Mouse (Mus musculus): ENCODE data around the gene Cacnb4. TPM values are rescaled to one million over a fixed set of nuclear protein-coding genes. Genes with fewer than 3 reads are reported as not detected.

The Cacnb4 gene
- polyA plus RNA-seq, 1 experiment from 2014 or later, result 1.1 TPM

GRCm38 (mm10) chr2:52576546-52576945 is 100.1 kb downstream of the Cacnb4 start:
- H3K27ac ChIP-seq, result no peak overlapping the region
- 100% methylated on average over 2 of the region's 2 CpGs for WGBS (ENCODE audit: missing documents)
- H3K36me3 ChIP-seq (ENCODE audit: inconsistent target), result no peaks in the 10 kb centered on the region
- no peaks in the 10 kb centered on the region for H3K79me2 ChIP-seq (ENCODE audit: inconsistent target)
- H3K4me3 ChIP-seq (ENCODE audit: inconsistent target), result no peak overlapping the region

DNA sequence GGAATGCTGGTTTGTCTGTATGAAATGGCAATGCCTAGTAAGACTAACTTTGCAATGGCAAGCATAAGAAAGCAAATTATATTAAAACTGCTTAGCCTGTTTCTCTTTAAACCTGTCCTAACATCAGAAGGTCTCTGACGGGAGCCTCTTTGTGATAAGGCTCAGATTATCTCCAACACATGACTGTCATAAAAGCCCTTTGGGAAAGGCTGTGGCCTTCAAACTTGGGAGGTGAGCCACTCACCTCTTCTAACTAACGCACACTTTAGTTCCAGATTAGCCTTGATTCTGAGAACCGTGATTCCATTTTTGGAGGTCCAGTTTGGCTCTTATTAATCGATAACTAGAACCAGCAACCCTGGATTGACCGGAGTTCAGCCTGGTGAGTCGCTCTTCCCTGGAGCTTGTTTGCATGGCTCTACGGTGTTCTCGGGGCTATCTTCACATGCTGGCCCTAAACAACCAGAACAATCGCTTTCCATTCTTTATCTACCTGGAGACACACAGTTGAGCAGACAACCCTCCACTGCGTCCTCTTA is 100.9 kb downstream of the Cacnb4 start:
- Histone ChIP-seq H3K79me2 (ENCODE audit: inconsistent target) (no peaks in the 10 kb centered on the region), H3K27ac (no peak overlapping the region), H3K36me3 (ENCODE audit: inconsistent target) (no peaks in the 10 kb centered on the region), H3K4me3 (ENCODE audit: inconsistent target) (no peak overlapping the region)
- WGBS (ENCODE audit: missing documents), result 91% methylated on average over 10 of the region's 10 CpGs

- no peak overlapping the region for H3K4me3 ChIP-seq (ENCODE audit: inconsistent target)
- H3K27ac ChIP-seq, result no peak overlapping the region
- WGBS (ENCODE audit: missing documents), result 78% methylated on average over 3 of the region's 3 CpGs
Measured at GRCm38 (mm10) chr2:52574929-52575328, 101.7 kb downstream of the Cacnb4 start.

GRCm38 (mm10) chr2:52572221-52572620 is 104.4 kb downstream of the Cacnb4 start:
- WGBS (ENCODE audit: missing documents), result 88% methylated on average over 5 of the region's 6 CpGs

More at GRCm38 (mm10) chr2:52574929-52575328, 101.7 kb downstream of the Cacnb4 start:
- H3K36me3 ChIP-seq (ENCODE audit: inconsistent target), result no peaks in the 10 kb centered on the region
- no peaks in the 10 kb centered on the region for H3K79me2 ChIP-seq (ENCODE audit: inconsistent target)

GRCm38 (mm10) chr2:52571339-52571968 is 105.2 kb downstream of the Cacnb4 start:
- Histone ChIP-seq H3K36me3 (ENCODE audit: inconsistent target) (no peaks in the 10 kb centered on the region), H3K4me3 (ENCODE audit: inconsistent target) (no peak overlapping the region), H3K79me2 (ENCODE audit: inconsistent target) (no peaks in the 10 kb centered on the region), H3K27ac (no peak overlapping the region)
- WGBS (ENCODE audit: missing documents), result 34% methylated on average over 13 of the region's 13 CpGs

More at GRCm38 (mm10) chr2:52572221-52572620, 104.4 kb downstream of the Cacnb4 start:
- H3K27ac ChIP-seq, result no peak overlapping the region
- H3K4me3 ChIP-seq (ENCODE audit: inconsistent target), result no peak overlapping the region
- no peaks in the 10 kb centered on the region for H3K79me2 ChIP-seq (ENCODE audit: inconsistent target)
- H3K36me3 ChIP-seq (ENCODE audit: inconsistent target), result no peaks in the 10 kb centered on the region

- no peak overlapping the region for H3K27ac ChIP-seq
- 82% methylated on average over 5 of the region's 5 CpGs for WGBS (ENCODE audit: missing documents)
- no peak overlapping the region for H3K4me3 ChIP-seq (ENCODE audit: inconsistent target)
Measured at GRCm38 (mm10) chr2:52570781-52571180, 105.8 kb downstream of the Cacnb4 start.

DNA sequence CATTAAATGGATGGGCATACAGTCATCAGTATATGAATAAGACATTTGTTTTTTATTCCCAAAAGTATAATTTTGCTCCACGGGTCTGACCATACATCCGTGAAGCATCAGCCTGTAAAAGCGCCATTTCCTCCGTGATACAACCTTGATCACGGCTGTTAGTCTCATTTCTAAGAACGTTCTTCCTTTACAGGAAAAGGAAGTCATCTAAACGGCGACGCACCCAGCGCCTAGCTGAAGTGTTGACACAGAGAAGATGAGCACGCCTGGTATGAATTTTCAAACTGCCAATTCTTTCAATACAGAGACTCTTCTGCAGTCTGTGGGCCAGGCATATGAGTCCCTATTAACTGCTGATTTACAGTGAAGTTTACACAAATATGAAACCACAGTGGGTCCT is 106.5 kb downstream of the Cacnb4 start:
- WGBS (ENCODE audit: missing documents), result 7% methylated on average over 11 of the region's 11 CpGs
- H3K27ac ChIP-seq, result no peak overlapping the region
- H3K36me3 ChIP-seq (ENCODE audit: inconsistent target), result no peaks in the 10 kb centered on the region

More at GRCm38 (mm10) chr2:52570781-52571180, 105.8 kb downstream of the Cacnb4 start:
- Histone ChIP-seq H3K79me2 (ENCODE audit: inconsistent target) (no peaks in the 10 kb centered on the region), H3K36me3 (ENCODE audit: inconsistent target) (no peaks in the 10 kb centered on the region)

GRCm38 (mm10) chr2:52568131-52568530 is 108.5 kb downstream of the Cacnb4 start:
- H3K27ac ChIP-seq, result no peak overlapping the region
- 95% methylated on average over 3 of the region's 3 CpGs for WGBS (ENCODE audit: missing documents)
- H3K36me3 ChIP-seq (ENCODE audit: inconsistent target), result no peaks in the 10 kb centered on the region
- H3K79me2 ChIP-seq (ENCODE audit: inconsistent target), result no peaks in the 10 kb centered on the region
- H3K4me3 ChIP-seq (ENCODE audit: inconsistent target), result no peak overlapping the region

More for the DNA sequence above, 106.5 kb downstream of the Cacnb4 start:
- H3K4me3 ChIP-seq (ENCODE audit: inconsistent target), result no peak overlapping the region
- no peaks in the 10 kb centered on the region for H3K79me2 ChIP-seq (ENCODE audit: inconsistent target)

DNA sequence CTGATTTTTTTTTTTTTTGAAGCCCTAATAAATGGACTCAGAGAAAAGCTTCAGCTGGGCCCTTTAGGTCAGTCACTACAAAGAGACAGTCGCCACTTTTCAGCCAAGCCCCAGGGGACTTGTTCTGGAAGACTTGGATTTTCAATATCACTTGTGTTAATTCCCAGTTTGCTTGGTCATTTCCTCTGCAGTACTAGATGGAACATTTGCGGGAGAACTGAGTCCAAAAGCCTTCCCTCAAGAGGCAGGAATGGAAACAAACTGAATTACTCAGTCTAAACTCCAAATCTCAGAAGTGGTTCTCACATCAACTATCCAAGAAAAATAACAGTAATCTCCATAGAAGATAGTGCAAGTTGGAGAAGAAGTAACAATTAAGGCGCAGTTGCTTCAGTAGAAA is 109.2 kb downstream of the Cacnb4 start:
- Histone ChIP-seq H3K4me3 (ENCODE audit: inconsistent target) (no peak overlapping the region), H3K36me3 (ENCODE audit: inconsistent target) (no peaks in the 10 kb centered on the region), H3K79me2 (ENCODE audit: inconsistent target) (no peaks in the 10 kb centered on the region), H3K27ac (no peak overlapping the region)
- WGBS (ENCODE audit: missing documents), result 97% methylated on average over 3 of the region's 3 CpGs

DNA sequence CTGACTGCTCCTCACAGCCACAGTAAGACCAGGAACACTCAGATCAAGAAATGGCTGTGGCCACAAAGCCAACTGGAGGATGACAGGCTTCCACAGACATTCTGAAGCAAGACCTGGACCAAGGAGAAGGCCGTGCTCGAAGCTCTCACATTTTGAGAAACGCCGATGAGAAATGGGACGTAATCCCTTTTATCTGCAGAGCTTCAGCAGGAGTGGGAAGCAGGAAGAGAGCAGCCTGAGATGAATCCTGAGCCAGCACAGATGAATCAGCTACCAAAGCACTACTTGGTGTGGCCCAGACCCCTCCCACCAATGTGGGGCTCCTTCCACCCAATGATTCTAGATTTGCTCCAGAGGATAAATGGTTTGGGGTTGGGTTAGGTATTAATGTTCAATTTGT is 113.4 kb downstream of the Cacnb4 start:
- WGBS (ENCODE audit: missing documents), result 94% methylated on average over 5 of the region's 5 CpGs
- H3K4me3 ChIP-seq (ENCODE audit: inconsistent target), result no peak overlapping the region
- no peaks in the 10 kb centered on the region for H3K36me3 ChIP-seq (ENCODE audit: inconsistent target)
- H3K79me2 ChIP-seq (ENCODE audit: inconsistent target), result no peaks in the 10 kb centered on the region
- H3K27ac ChIP-seq, result no peak overlapping the region

- H3K27ac ChIP-seq, result no peak overlapping the region
- WGBS (ENCODE audit: missing documents), result 92% methylated on average over 3 of the region's 3 CpGs
- H3K4me3 ChIP-seq (ENCODE audit: inconsistent target), result no peak overlapping the region
Measured at GRCm38 (mm10) chr2:52562356-52562755, 114.3 kb downstream of the Cacnb4 start.

DNA sequence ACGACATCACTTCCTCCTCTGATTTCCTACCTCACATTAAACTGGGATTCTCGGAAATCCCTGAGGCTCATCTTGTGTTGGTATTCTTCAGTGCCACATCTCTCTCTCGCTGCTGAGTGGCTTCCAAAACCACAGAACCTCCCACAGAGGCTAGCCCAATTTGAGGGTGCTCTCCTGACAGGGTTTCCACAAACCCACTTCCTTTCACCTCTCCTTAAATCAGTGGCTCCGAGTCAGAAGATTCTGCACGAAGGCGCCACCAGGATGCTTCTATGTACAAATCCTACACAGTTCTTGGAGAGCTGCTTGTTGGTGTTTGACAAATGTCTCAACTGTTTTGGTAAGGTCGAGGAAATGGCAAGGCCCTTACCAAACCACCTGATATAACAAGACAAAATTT is 115.5 kb downstream of the Cacnb4 start:
- Histone ChIP-seq H3K79me2 (ENCODE audit: inconsistent target) (no peaks in the 10 kb centered on the region), H3K4me3 (ENCODE audit: inconsistent target) (no peak overlapping the region), H3K36me3 (ENCODE audit: inconsistent target) (no peaks in the 10 kb centered on the region), H3K27ac (no peak overlapping the region)
- WGBS (ENCODE audit: missing documents), result 32% methylated on average over 7 of the region's 7 CpGs

More at GRCm38 (mm10) chr2:52562356-52562755, 114.3 kb downstream of the Cacnb4 start:
- Histone ChIP-seq H3K36me3 (ENCODE audit: inconsistent target) (no peaks in the 10 kb centered on the region), H3K79me2 (ENCODE audit: inconsistent target) (no peaks in the 10 kb centered on the region)

DNA sequence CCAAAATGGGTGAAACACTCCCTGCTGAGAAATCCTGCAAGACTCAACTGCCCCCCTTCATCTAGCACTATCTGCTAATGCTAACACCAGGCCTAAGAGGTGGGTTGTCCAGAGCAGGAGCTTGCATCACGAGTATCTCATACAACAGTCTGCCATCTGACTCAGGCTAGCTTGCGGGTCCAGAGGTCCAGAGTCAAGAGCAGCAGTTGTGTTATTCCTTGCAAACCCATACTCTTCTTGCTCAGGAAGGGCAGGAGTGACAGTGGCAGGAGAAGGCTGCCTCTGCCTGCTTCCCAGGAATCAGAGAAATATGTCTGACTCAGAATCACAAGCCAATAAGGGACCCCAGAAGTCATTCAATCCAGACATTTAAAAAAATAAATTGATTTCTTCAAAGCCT is 116.4 kb downstream of the Cacnb4 start:
- WGBS (ENCODE audit: missing documents), result 100% methylated on average over 2 of the region's 2 CpGs
- no peak overlapping the region for H3K4me3 ChIP-seq (ENCODE audit: inconsistent target)
- no peaks in the 10 kb centered on the region for H3K79me2 ChIP-seq (ENCODE audit: inconsistent target)
- no peak overlapping the region for H3K27ac ChIP-seq
- H3K36me3 ChIP-seq (ENCODE audit: inconsistent target), result no peaks in the 10 kb centered on the region

- no peaks in the 10 kb centered on the region for H3K79me2 ChIP-seq (ENCODE audit: inconsistent target)
- WGBS (ENCODE audit: missing documents), result 54% methylated on average over 8 of the region's 8 CpGs
- H3K27ac ChIP-seq, result no peak overlapping the region
- H3K4me3 ChIP-seq (ENCODE audit: inconsistent target), result no peak overlapping the region
- no peaks in the 10 kb centered on the region for H3K36me3 ChIP-seq (ENCODE audit: inconsistent target)
Measured at GRCm38 (mm10) chr2:52558411-52558810, 118.2 kb downstream of the Cacnb4 start.

DNA sequence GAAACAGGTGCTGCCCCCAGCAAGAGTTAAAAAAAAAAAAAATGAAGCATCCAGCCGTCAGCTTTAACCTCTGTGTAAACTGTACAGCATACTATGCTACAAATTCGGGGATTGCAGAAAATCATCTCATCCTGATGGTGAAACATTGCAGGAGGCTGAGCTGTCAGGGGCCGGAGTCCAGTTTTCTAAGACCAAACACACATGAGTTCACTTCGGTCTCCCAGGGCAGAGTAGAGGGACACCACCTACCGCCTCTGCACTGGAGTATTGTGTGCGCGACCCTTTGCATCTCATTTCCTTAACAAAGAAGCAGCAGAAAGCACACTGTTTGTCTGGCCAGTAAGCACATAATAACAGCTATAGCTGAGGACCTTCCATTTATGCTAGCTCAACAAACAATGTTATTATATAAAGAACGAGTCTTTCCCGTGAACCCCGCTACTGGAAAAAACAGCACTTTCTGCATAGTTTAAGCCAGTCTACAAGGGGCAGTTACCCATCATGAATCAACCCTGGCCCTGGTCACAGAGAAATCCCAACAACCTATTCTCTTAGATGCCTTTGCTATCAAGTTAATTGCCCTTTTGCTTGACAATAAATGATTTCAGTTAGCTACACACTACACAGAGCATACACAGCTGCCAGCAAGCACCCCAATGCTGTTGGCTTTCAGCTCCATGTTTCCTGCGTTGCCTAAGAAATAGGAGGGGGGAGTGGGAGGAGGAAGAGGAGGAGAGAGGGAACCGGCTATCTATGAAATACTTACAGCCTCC is 118.9 kb downstream of the Cacnb4 start:
- H3K36me3 ChIP-seq (ENCODE audit: inconsistent target), result no peaks in the 10 kb centered on the region
- WGBS (ENCODE audit: missing documents), result 92% methylated on average over 12 of the region's 12 CpGs
- no peak overlapping the region for H3K27ac ChIP-seq
- no peaks in the 10 kb centered on the region for H3K79me2 ChIP-seq (ENCODE audit: inconsistent target)
- no peak overlapping the region for H3K4me3 ChIP-seq (ENCODE audit: inconsistent target)
